Mouse (Mus musculus): ENCODE measurements around the gene Gm17093. TPM values are rescaled to one million over a fixed set of nuclear protein-coding genes. Genes with fewer than 3 reads are reported as not detected.

Gm17093 gene
- not detected for total RNA-seq (2023)

GRCm38 (mm10) chr14:44517976-44518375 lies at the start of gene Gm17093:
TSS of gene Gm17093 (plus strand) at chr14:44518276.

GRCm38 (mm10) chr14:44492163-44492562 lies 25.9 kb upstream of the Gm17093 start, which contains the start of gene BC061237:
TSS of gene BC061237 (plus strand) at chr14:44492463.

Other genes with a start within 250 kb of the Gm17093 start
- gene Gm8220, start 232.7 kb upstream of the Gm17093 start, total RNA-seq (2023) = not detected
- not detected for gene Gm5930, start 179.7 kb upstream of the Gm17093 start, total RNA-seq (2023)
- gene Gm8229, start 152.9 kb upstream of the Gm17093 start, total RNA-seq (2023) = not detected
- gene Gm3371, start 107.6 kb upstream of the Gm17093 start, total RNA-seq (2023) = not detected
- not detected for gene Gm8232, start 84.6 kb upstream of the Gm17093 start, total RNA-seq (2023)
- gene BC061237, start 25.8 kb upstream of the Gm17093 start, total RNA-seq (2023) = not detected
- gene Gm8247, start 64.9 kb downstream of the Gm17093 start, total RNA-seq (2023) = not detected
- not detected for gene Gm5624, start 109.7 kb downstream of the Gm17093 start, total RNA-seq (2023)
- gene Gm8257, start 188.2 kb downstream of the Gm17093 start, total RNA-seq (2023) = not detected
- not detected for gene Gm8267, start 232.1 kb downstream of the Gm17093 start, total RNA-seq (2023)

All from CD8-positive naive resting alpha-beta T cell, adult 57 days (primary cell).